8 mouse cellular contexts compared by ENCODE assay signal in genomic region chr5:123682372-123682771, GRCm38 (mm10). TPM values are rescaled to one million over a fixed set of nuclear protein-coding genes. Genes with fewer than 3 reads are reported as not detected.
DNase-seq lines count a peak whose midpoint lies in the region; ATAC-seq and TF ChIP-seq lines count a peak whose summit lies in the region.

No protein-coding gene starts in this region.

- peak overlapping the region; percentile 96; the same call in 1 of the 2 replicates for H3K4me2 ChIP-seq in kidney, postnatal 0 days (ENCODE audit: low read length)
- H3K4me2 ChIP-seq in intestine, embryonic 14.5 days (ENCODE audit: low read length), result peak overlapping the region; percentile 84
- peak overlapping the region; percentile 57 for H3K4me2 ChIP-seq in midbrain, embryonic 16.5 days (ENCODE audit: low read length)

- H3K36me3 ChIP-seq in kidney, postnatal 0 days (ENCODE audit: insufficient read depth, low read length), result no peaks in the 10 kb centered on the region
- peaks cover 2% of the 10 kb centered on the region for H3K36me3 ChIP-seq in embryonic facial prominence, embryonic 10.5 days (replicated peaks)
- no peaks in the 10 kb centered on the region for H3K36me3 ChIP-seq in intestine, embryonic 14.5 days (ENCODE audit: control insufficient read depth, insufficient read depth, low read length)
- H3K36me3 ChIP-seq in midbrain, embryonic 16.5 days (ENCODE audit: control insufficient read depth, insufficient read depth, low read length), result no peaks in the 10 kb centered on the region

- WGBS in kidney, postnatal 0 days, result 36% methylated on average over 4 of the region's 4 CpGs
- 38% methylated on average over 4 of the region's 4 CpGs for whole genome bisulfite sequencing in embryonic facial prominence, embryonic 10.5 days
- WGBS in intestine, embryonic 14.5 days, result 30% methylated on average over 4 of the region's 4 CpGs
- 38% methylated on average over 4 of the region's 4 CpGs for WGBS in midbrain, embryonic 16.5 days

- no peaks in the 10 kb centered on the region for H3K27me3 ChIP-seq in kidney, postnatal 0 days (ENCODE audit: insufficient read depth, low read length)
- no peaks in the 10 kb centered on the region for H3K27me3 ChIP-seq in embryonic facial prominence, embryonic 10.5 days (replicated peaks; ENCODE audit: low read depth, poor library complexity, severe bottlenecking)
- H3K27me3 ChIP-seq in intestine, embryonic 14.5 days (replicated peaks; ENCODE audit: control insufficient read depth, insufficient read depth, low read length), result no peaks in the 10 kb centered on the region
- H3K27me3 ChIP-seq in midbrain, embryonic 16.5 days (ENCODE audit: control insufficient read depth, insufficient read depth, low read depth, low read length), result no peaks in the 10 kb centered on the region

- no peaks in the 10 kb centered on the region for H3K9me3 ChIP-seq in kidney, postnatal 0 days (replicated peaks; ENCODE audit: low read length)
- H3K9me3 ChIP-seq in embryonic facial prominence, embryonic 10.5 days, result no peaks in the 10 kb centered on the region
- H3K9me3 ChIP-seq in intestine, embryonic 14.5 days (ENCODE audit: control insufficient read depth, low read length), result no peaks in the 10 kb centered on the region
- H3K9me3 ChIP-seq in midbrain, embryonic 16.5 days (replicated peaks; ENCODE audit: control insufficient read depth, low read length, poor library complexity, severe bottlenecking), result no peaks in the 10 kb centered on the region

- no peak overlapping the region for H3K4me3 ChIP-seq in kidney, postnatal 0 days (replicated peaks; ENCODE audit: low read depth, low read length)
- H3K4me3 ChIP-seq in embryonic facial prominence, embryonic 10.5 days, result peak overlapping the region; percentile 91
- H3K4me3 ChIP-seq in intestine, embryonic 14.5 days (ENCODE audit: low read depth, low read length), result no peak overlapping the region
- H3K4me3 ChIP-seq in midbrain, embryonic 16.5 days (ENCODE audit: low read depth, low read length), result peak overlapping the region; percentile 92

- H3K4me1 ChIP-seq in kidney, postnatal 0 days (replicated peaks; ENCODE audit: insufficient read depth, low read length), result peaks cover 8% of the 10 kb centered on the region; the same call in 1 of the 2 replicates
- peaks cover 33% of the 10 kb centered on the region for H3K4me1 ChIP-seq in embryonic facial prominence, embryonic 10.5 days
- H3K4me1 ChIP-seq in intestine, embryonic 14.5 days (replicated peaks; ENCODE audit: control insufficient read depth, insufficient read depth, low read length), result peaks cover 15% of the 10 kb centered on the region
- H3K4me1 ChIP-seq in midbrain, embryonic 16.5 days (ENCODE audit: control insufficient read depth, insufficient read depth, low read length), result peaks cover 29% of the 10 kb centered on the region

- no peak for ATAC-seq in kidney, postnatal 0 days (replicated peaks; ENCODE audit: low FRiP score, low read depth)
- ATAC-seq in intestine, embryonic 14.5 days (replicated peaks; ENCODE audit: low FRiP score, low TSS enrichment, low read depth), result no peak
- no peak for ATAC-seq in midbrain, embryonic 16.5 days

- DNase-seq in kidney, postnatal 0 days (ENCODE audit: low spot score), result no peak
- no peak for DNase-seq in kidney, postnatal 36 days
- no peak for DNase-seq in embryonic facial prominence, embryonic 10.5 days (ENCODE audit: low spot score)
- DNase-seq in intestine, embryonic 14.5 days (ENCODE audit: low spot score), result no peak
- DNase-seq in frontal cortex, postnatal 36 days (ENCODE audit: low spot score in 2 of 2), result no peak
- DNase-seq in spleen, postnatal 4 days (ENCODE audit: low spot score in 2 of 2), result no peak
- no peak for DNase-seq in embryo, embryonic 9.5 days (ENCODE audit: extremely low spot score)

- H3K27ac ChIP-seq in kidney, postnatal 0 days, result no peak overlapping the region
- no peak overlapping the region for H3K27ac ChIP-seq in embryonic facial prominence, embryonic 10.5 days (replicated peaks)
- H3K27ac ChIP-seq in intestine, embryonic 14.5 days (ENCODE audit: low read depth), result no peak overlapping the region
- H3K27ac ChIP-seq in midbrain, embryonic 16.5 days (ENCODE audit: low read length), result peak overlapping the region; percentile 0; the same call in 1 of the 2 replicates

- no peak for TF ChIP-seq CTCF in kidney, postnatal 0 days (IDR thresholded peaks at IDR 0.05; ENCODE audit: low read depth)

- no peak overlapping the region for H3K9ac ChIP-seq in kidney, postnatal 0 days (ENCODE audit: low read depth, low read length)
- H3K9ac ChIP-seq in intestine, embryonic 14.5 days (ENCODE audit: low read length), result no peak overlapping the region
- peak overlapping the region; percentile 96 for H3K9ac ChIP-seq in midbrain, embryonic 16.5 days (ENCODE audit: low read depth, low read length)

RNA-seq across cellular contexts. Expression of gene Clip1, which starts 2.0 kb away (rescaled TPM):
- polyA plus RNA-seq in kidney, postnatal 0 days (2015; fragmentation: Nextera tagmentation; extraction: Ambion mirVana), result 21.6 and 26.8 TPM in 2 replicates
- 52.9 and 54.0 TPM in 2 replicates for polyA plus RNA-seq in embryonic facial prominence, embryonic 10.5 days (2016; fragmentation: Nextera tagmentation; extraction: Ambion mirVana)
- polyA plus RNA-seq in intestine, embryonic 14.5 days (2014; fragmentation: Nextera tagmentation; extraction: Ambion mirVana), result 30.1 and 32.6 TPM in 2 replicates
- polyA plus RNA-seq in midbrain, embryonic 16.5 days (2015; fragmentation: Nextera tagmentation; extraction: Ambion mirVana), result 86.1 and 93.6 TPM in 2 replicates

RNA-seq across cellular contexts. Expression of gene Zcchc8, which starts 38.5 kb away (rescaled TPM):
- 59.1 and 63.8 TPM in 2 replicates for polyA plus RNA-seq in kidney, postnatal 0 days (2015; fragmentation: Nextera tagmentation; extraction: Ambion mirVana)
- 86.3 and 93.8 TPM in 2 replicates for polyA plus RNA-seq in embryonic facial prominence, embryonic 10.5 days (2016; fragmentation: Nextera tagmentation; extraction: Ambion mirVana)
- 74.3 and 83.2 TPM in 2 replicates for polyA plus RNA-seq in intestine, embryonic 14.5 days (2014; fragmentation: Nextera tagmentation; extraction: Ambion mirVana)
- polyA plus RNA-seq in midbrain, embryonic 16.5 days (2015; fragmentation: Nextera tagmentation; extraction: Ambion mirVana), result 70.5 and 76.7 TPM in 2 replicates

Comparison
In these comparisons a context has a peak if more than half of its experiments do, and no peak if none do; other contexts are left out.
1. H3K4me3 ChIP-seq: peak in embryonic facial prominence, embryonic 10.5 days (single experiment) and midbrain, embryonic 16.5 days (single experiment); none in kidney, postnatal 0 days (single experiment) and intestine, embryonic 14.5 days (single experiment).
2. Peak in every context shown above with its lines, with median percentiles within 50 percentile points of each other: H3K4me2 ChIP-seq.